Mouse (Mus musculus): ENCODE results near the gene Fzd9. TPM values are rescaled to one million over a fixed set of nuclear protein-coding genes. Genes with fewer than 3 reads are reported as not detected.

Fzd9 gene
- polyA plus RNA-seq, 1 experiment: 6.5 TPM

GRCm38 (mm10) chr5:135271563-135272165 is 20.6 kb upstream of the Fzd9 start:
- TF ChIP-seq CEBPB (IDR thresholded peaks at IDR 0.05; ENCODE audit: insufficient read depth, poor library complexity, severe bottlenecking) (no peak), POLR2AphosphoS2 (IDR thresholded peaks at IDR 0.05; ENCODE audit: insufficient read length, low read depth) (no peak), TCF12 (IDR thresholded peaks at IDR 0.05; ENCODE audit: insufficient read depth, poor library complexity, severe bottlenecking) (no peak), TCF3 (IDR thresholded peaks at IDR 0.05; ENCODE audit: insufficient read length, low read depth) (no peak), USF1 (IDR thresholded peaks at IDR 0.05; ENCODE audit: low read depth) (no peak), SRF (IDR thresholded peaks at IDR 0.05; ENCODE audit: control insufficient read depth, insufficient read length, low read depth) (no peak), MYOG (IDR thresholded peaks at IDR 0.05; ENCODE audit: control insufficient read depth in 1 of 3, insufficient read depth in 1 of 3, insufficient read length in 2 of 3, low read depth in 2 of 3) (no peak), MYOD1 (IDR thresholded peaks at IDR 0.05; ENCODE audit: control insufficient read depth in 1 of 3, insufficient read length in 2 of 3, low read depth in 2 of 3) (no peak), E2F4 (IDR thresholded peaks at IDR 0.05; ENCODE audit: insufficient read depth) (no peak), REST (IDR thresholded peaks at IDR 0.05; ENCODE audit: insufficient read depth, insufficient read length) (no peak), POLR2A (IDR thresholded peaks at IDR 0.05; ENCODE audit: insufficient read length, low read depth) (no peak), MAX (IDR thresholded peaks at IDR 0.05; ENCODE audit: low read depth) (no peak)
- H3K36me3 ChIP-seq (ENCODE audit: control insufficient read depth, insufficient read depth): no peaks in the 10 kb centered on the region
- no peak overlapping the region for H3ac ChIP-seq (ENCODE audit: control insufficient read depth, insufficient read length)
- no peaks in the 10 kb centered on the region for H3K79me2 ChIP-seq (ENCODE audit: control insufficient read depth, insufficient read depth)
- H3K27me3 ChIP-seq (ENCODE audit: control insufficient read depth, insufficient read depth, insufficient read length): peaks cover 56% of the 10 kb centered on the region
- no peak overlapping the region for H3K4me2 ChIP-seq (ENCODE audit: low read depth)
- H3K4me3 ChIP-seq: no peak overlapping the region

GRCm38 (mm10) chr5:135270361-135270760 is 19.3 kb upstream of the Fzd9 start:
- Histone ChIP-seq H3K36me3 (ENCODE audit: control insufficient read depth, insufficient read depth) (no peaks in the 10 kb centered on the region), H3ac (ENCODE audit: control insufficient read depth, insufficient read length) (no peak overlapping the region), H3K4me3 (no peak overlapping the region), H3K4me2 (ENCODE audit: low read depth) (no peak overlapping the region), H3K27me3 (ENCODE audit: control insufficient read depth, insufficient read depth, insufficient read length) (peaks cover 43% of the 10 kb centered on the region), H3K79me2 (ENCODE audit: control insufficient read depth, insufficient read depth) (no peaks in the 10 kb centered on the region)
- TF ChIP-seq REST (IDR thresholded peaks at IDR 0.05; ENCODE audit: insufficient read depth, insufficient read length) (no peak), USF1 (IDR thresholded peaks at IDR 0.05; ENCODE audit: low read depth) (no peak), MAX (IDR thresholded peaks at IDR 0.05; ENCODE audit: low read depth) (no peak), TCF12 (IDR thresholded peaks at IDR 0.05; ENCODE audit: insufficient read depth, poor library complexity, severe bottlenecking) (no peak), CEBPB (IDR thresholded peaks at IDR 0.05; ENCODE audit: insufficient read depth, poor library complexity, severe bottlenecking) (no peak), SRF (IDR thresholded peaks at IDR 0.05; ENCODE audit: control insufficient read depth, insufficient read length, low read depth) (no peak), MYOD1 (IDR thresholded peaks at IDR 0.05; ENCODE audit: control insufficient read depth in 1 of 3, insufficient read length in 2 of 3, low read depth in 2 of 3) (no peak), TCF3 (IDR thresholded peaks at IDR 0.05; ENCODE audit: insufficient read length, low read depth) (no peak), MYOG (IDR thresholded peaks at IDR 0.05; ENCODE audit: control insufficient read depth in 1 of 3, insufficient read depth in 1 of 3, insufficient read length in 2 of 3, low read depth in 2 of 3) (no peak), POLR2A (IDR thresholded peaks at IDR 0.05; ENCODE audit: insufficient read length, low read depth) (no peak), E2F4 (IDR thresholded peaks at IDR 0.05; ENCODE audit: insufficient read depth) (no peak), POLR2AphosphoS2 (IDR thresholded peaks at IDR 0.05; ENCODE audit: insufficient read length, low read depth) (no peak)

GRCm38 (mm10) chr5:135269451-135269850 is 18.4 kb upstream of the Fzd9 start:
- Histone ChIP-seq H3K36me3 (ENCODE audit: control insufficient read depth, insufficient read depth) (no peaks in the 10 kb centered on the region), H3ac (ENCODE audit: control insufficient read depth, insufficient read length) (no peak overlapping the region), H3K79me2 (ENCODE audit: control insufficient read depth, insufficient read depth) (no peaks in the 10 kb centered on the region), H3K4me3 (no peak overlapping the region), H3K4me2 (ENCODE audit: low read depth) (no peak overlapping the region), H3K27me3 (ENCODE audit: control insufficient read depth, insufficient read depth, insufficient read length) (peaks cover 35% of the 10 kb centered on the region)
- TF ChIP-seq POLR2AphosphoS2 (IDR thresholded peaks at IDR 0.05; ENCODE audit: insufficient read length, low read depth) (no peak), CEBPB (IDR thresholded peaks at IDR 0.05; ENCODE audit: insufficient read depth, poor library complexity, severe bottlenecking) (no peak), MYOD1 (IDR thresholded peaks at IDR 0.05; ENCODE audit: control insufficient read depth in 1 of 3, insufficient read length in 2 of 3, low read depth in 2 of 3) (no peak), MAX (IDR thresholded peaks at IDR 0.05; ENCODE audit: low read depth) (no peak), TCF12 (IDR thresholded peaks at IDR 0.05; ENCODE audit: insufficient read depth, poor library complexity, severe bottlenecking) (no peak), TCF3 (IDR thresholded peaks at IDR 0.05; ENCODE audit: insufficient read length, low read depth) (no peak), REST (IDR thresholded peaks at IDR 0.05; ENCODE audit: insufficient read depth, insufficient read length) (no peak), MYOG (IDR thresholded peaks at IDR 0.05; ENCODE audit: control insufficient read depth in 1 of 3, insufficient read depth in 1 of 3, insufficient read length in 2 of 3, low read depth in 2 of 3) (no peak), USF1 (IDR thresholded peaks at IDR 0.05; ENCODE audit: low read depth) (no peak), E2F4 (IDR thresholded peaks at IDR 0.05; ENCODE audit: insufficient read depth) (no peak), POLR2A (IDR thresholded peaks at IDR 0.05; ENCODE audit: insufficient read length, low read depth) (no peak), SRF (IDR thresholded peaks at IDR 0.05; ENCODE audit: control insufficient read depth, insufficient read length, low read depth) (no peak)

- TF ChIP-seq TCF12 (IDR thresholded peaks at IDR 0.05; ENCODE audit: insufficient read depth, poor library complexity, severe bottlenecking): no peak
- no peak for TF ChIP-seq SRF (IDR thresholded peaks at IDR 0.05; ENCODE audit: control insufficient read depth, insufficient read length, low read depth)
- TF ChIP-seq CEBPB (IDR thresholded peaks at IDR 0.05; ENCODE audit: insufficient read depth, poor library complexity, severe bottlenecking): no peak
- TF ChIP-seq REST (IDR thresholded peaks at IDR 0.05; ENCODE audit: insufficient read depth, insufficient read length): no peak
- TF ChIP-seq USF1 (IDR thresholded peaks at IDR 0.05; ENCODE audit: low read depth): no peak
- TF ChIP-seq POLR2A (IDR thresholded peaks at IDR 0.05; ENCODE audit: insufficient read length, low read depth): no peak
- TF ChIP-seq TCF3 (IDR thresholded peaks at IDR 0.05; ENCODE audit: insufficient read length, low read depth): no peak
- no peak for TF ChIP-seq MAX (IDR thresholded peaks at IDR 0.05; ENCODE audit: low read depth)
- no peak for TF ChIP-seq MYOG (IDR thresholded peaks at IDR 0.05; ENCODE audit: control insufficient read depth in 1 of 3, insufficient read depth in 1 of 3, insufficient read length in 2 of 3, low read depth in 2 of 3)
- Histone ChIP-seq H3K4me2 (ENCODE audit: low read depth) (no peak overlapping the region), H3K36me3 (ENCODE audit: control insufficient read depth, insufficient read depth) (no peaks in the 10 kb centered on the region), H3ac (ENCODE audit: control insufficient read depth, insufficient read length) (no peak overlapping the region), H3K27me3 (ENCODE audit: control insufficient read depth, insufficient read depth, insufficient read length) (peaks cover 32% of the 10 kb centered on the region), H3K4me3 (no peak overlapping the region), H3K79me2 (ENCODE audit: control insufficient read depth, insufficient read depth) (no peaks in the 10 kb centered on the region)
These were observed 13.5 kb upstream of the Fzd9 start for GRCm38 (mm10) chr5:135264548-135264947.
